Mouse (Mus musculus) hindbrain, embryonic 14.5 days (tissue): ENCODE measurements around the gene Shq1. TPM values are rescaled to one million over a fixed set of nuclear protein-coding genes. Genes with fewer than 3 reads are reported as not detected.

Source experiments
- ATAC-seq: fragments of 200-750 bp; cut with Nextera tagmentation; 2 replicates; pipeline ENCODE4 v1.8.0; 2017; ENCODE audit warnings: moderate number of reproducible peaks, mild to moderate bottlenecking, moderate TSS enrichment, moderate library complexity; ENCODE audit not compliant: low FRiP score
- DNase-seq: peaks from one replicate; pipeline ENCODE4 v3.0.0-alpha.2; 2015; ENCODE audit warnings: low spot score
- H3K27ac ChIP-seq: fragments of 300-500 bp; sonication (generic); 2 replicates; pipeline ENCODE4 v1.5.1; 2014; ENCODE audit warnings: mild to moderate bottlenecking, moderate library complexity
- H3K27me3 ChIP-seq: fragments of 300-500 bp; sonication (generic); 2 replicates; pipeline ENCODE4 v1.6.1; 2014; ENCODE audit warnings: mild to moderate bottlenecking, low read length, mixed read lengths; ENCODE audit not compliant: control insufficient read depth, insufficient read depth
- H3K36me3 ChIP-seq: fragments of 300-500 bp; sonication (generic); replicated peaks from 2 replicates; pipeline ENCODE4 v1.6.1; 2014; ENCODE audit not compliant: control insufficient read depth, insufficient read depth
- H3K4me1 ChIP-seq: fragments of 300-500 bp; sonication (generic); replicated peaks from 2 replicates; pipeline ENCODE4 v1.6.1; 2014; ENCODE audit warnings: antibody characterized with exemption, low read length, mixed read lengths; ENCODE audit not compliant: control insufficient read depth, insufficient read depth
- H3K4me2 ChIP-seq: fragments of 300-500 bp; sonication (generic); replicated peaks from 2 replicates; pipeline ENCODE4 v1.6.1; 2014; ENCODE audit warnings: mild to moderate bottlenecking, moderate library complexity
- H3K4me3 ChIP-seq: fragments of 300-500 bp; sonication (generic); replicated peaks from 2 replicates; pipeline ENCODE4 v1.5.1; 2014; ENCODE audit warnings: mild to moderate bottlenecking, low read length
- H3K9ac ChIP-seq: fragments of 300-500 bp; sonication (generic); 2 replicates; pipeline ENCODE4 v1.6.1; 2014
- H3K9me3 ChIP-seq: fragments of 300-500 bp; sonication (generic); 2 replicates; pipeline ENCODE4 v1.6.1; 2016; ENCODE audit warnings: low read length; ENCODE audit not compliant: control insufficient read depth
- WGBS: fragments of 180-500 bp; shearing (Covaris S2); extraction: QIAGEN DNeasy Blood & Tissue Kit; methylation state at CpG from one replicate; pipeline ENCODE4 v1.1.7; 2014; 5-methylcytosine and 5-hydroxymethylcytosine counted together
- polyA plus RNA-seq: library from polyadenylated mRNA; unstranded; fragments of >200 nt; fragmentation: Nextera tagmentation; extraction: Ambion mirVana; gene quantifications from 2 replicates; pipeline ENCODE4 v1.2.1, GENCODE M21; 2014

Gene Shq1
- polyA plus RNA-seq: 7.6 and 7.9 TPM in 2 replicates

GRCm38 (mm10) chr6:100670880-100671344 lies at the start of gene Shq1:
Gene Shq1 (minus strand): TSS chr6:100671157.
- Histone ChIP-seq H3K4me2 (peak within 1 kb of the TSS; percentile 93), H3K9ac (peak within 1 kb of the TSS; percentile 55), H3K4me1 (0 out of 2 replicates have a peak, but pooled peaks cover 7% of the 10 kb centered on the region), H3K27me3 (no peaks in the 10 kb centered on the region), H3K4me3 (peak within 1 kb of the TSS; percentile 80), H3K9me3 (no peaks in the 10 kb centered on the region), H3K27ac (no peak within 1 kb of the TSS), H3K36me3 (no peaks in the 10 kb centered on the region)
- peak; percentile 94 for ATAC-seq
- WGBS: under 1% methylated on average over 49 of the region's 49 CpGs
- peak; percentile 92 for DNase-seq

DNA sequence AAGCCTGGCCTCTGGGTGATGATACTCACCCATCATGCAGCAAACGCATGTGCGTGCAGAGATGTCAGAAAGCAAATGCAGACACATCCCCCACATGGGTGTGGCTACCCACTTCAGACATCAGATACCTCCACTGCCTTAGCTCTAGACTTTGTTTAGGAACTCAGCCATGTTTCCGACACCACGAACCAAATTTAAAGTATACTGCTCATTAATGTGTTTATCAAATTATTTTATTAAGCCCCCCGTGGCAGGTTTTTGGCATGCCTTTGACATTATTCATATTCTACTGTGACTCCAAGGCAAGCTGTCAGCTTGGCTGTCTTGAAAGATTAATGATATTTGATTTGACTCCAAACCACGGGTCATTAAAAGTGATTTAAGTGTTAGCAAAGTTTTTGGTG lies 49.1 kb upstream of the Shq1 start:
- no peak overlapping the region for H3K27ac ChIP-seq
- ATAC-seq (no peak), DNase-seq (no peak)
- peaks cover 10% of the 10 kb centered on the region; the same call in 1 of the 2 replicates for H3K4me1 ChIP-seq
- no peaks in the 10 kb centered on the region for H3K9me3 ChIP-seq
- H3K36me3 ChIP-seq: no peaks in the 10 kb centered on the region
- no peaks in the 10 kb centered on the region for H3K27me3 ChIP-seq
- H3K4me3 ChIP-seq: no peak overlapping the region
- H3K4me2 ChIP-seq: no peak overlapping the region
- 77% methylated on average over 6 of the region's 6 CpGs for WGBS
- no peak overlapping the region for H3K9ac ChIP-seq

- WGBS: 87% methylated on average over 8 of the region's 8 CpGs
- ATAC-seq: no peak
- no peak overlapping the region for H3K4me2 ChIP-seq
Measured at GRCm38 (mm10) chr6:100716817-100717216, 45.9 kb upstream of the Shq1 start.

GRCm38 (mm10) chr6:100716152-100716551 lies 45.2 kb upstream of the Shq1 start:
- Histone ChIP-seq H3K27me3 (no peaks in the 10 kb centered on the region), H3K4me1 (peaks cover 3% of the 10 kb centered on the region; the same call in 1 of the 2 replicates), H3K9me3 (no peaks in the 10 kb centered on the region), H3K4me3 (no peak overlapping the region), H3K4me2 (no peak overlapping the region), H3K36me3 (no peaks in the 10 kb centered on the region), H3K9ac (no peak overlapping the region), H3K27ac (no peak overlapping the region)
- WGBS: 84% methylated on average over 7 of the region's 7 CpGs
- DNase-seq (no peak), ATAC-seq (no peak)

More at GRCm38 (mm10) chr6:100716817-100717216, 45.9 kb upstream of the Shq1 start:
- H3K9me3 ChIP-seq: no peaks in the 10 kb centered on the region
- no peak overlapping the region for H3K4me3 ChIP-seq
- H3K36me3 ChIP-seq: no peaks in the 10 kb centered on the region
- no peaks in the 10 kb centered on the region for H3K27me3 ChIP-seq
- peaks cover 9% of the 10 kb centered on the region; the same call in 1 of the 2 replicates for H3K4me1 ChIP-seq
- no peak overlapping the region for H3K9ac ChIP-seq
- no peak overlapping the region for H3K27ac ChIP-seq
- DNase-seq: no peak

DNA sequence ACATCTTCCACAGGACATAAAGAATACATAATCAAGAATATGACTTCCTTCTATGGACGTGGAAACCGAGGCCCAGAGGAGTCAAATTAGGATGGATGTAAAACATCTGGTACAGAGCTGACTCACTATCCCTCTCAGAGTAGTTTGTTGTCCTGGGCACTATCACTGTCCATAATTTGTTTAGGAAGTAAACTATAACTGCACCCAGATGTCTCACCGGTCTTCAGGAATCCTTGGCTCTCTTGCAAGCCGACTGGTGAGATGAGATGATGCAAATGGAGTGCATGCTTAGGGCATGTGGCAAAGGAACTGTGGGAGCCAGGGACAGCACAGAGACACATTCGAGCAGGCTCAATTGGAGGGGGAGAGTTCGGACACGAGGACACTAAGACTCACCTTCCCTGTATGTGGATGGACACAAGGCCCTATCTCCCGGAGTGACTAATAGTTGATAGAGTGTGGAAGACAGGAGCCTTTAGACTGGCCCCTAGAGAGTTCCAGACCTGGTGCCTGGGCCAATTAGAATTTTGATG lies 44.4 kb upstream of the Shq1 start:
- H3K9me3 ChIP-seq: no peaks in the 10 kb centered on the region
- H3K27ac ChIP-seq: no peak overlapping the region
- H3K4me3 ChIP-seq: no peak overlapping the region
- 88% methylated on average over 8 of the region's 8 CpGs for WGBS
- ATAC-seq (no peak), DNase-seq (no peak)
- no peak overlapping the region for H3K9ac ChIP-seq
- H3K4me1 ChIP-seq: no peaks in the 10 kb centered on the region
- no peaks in the 10 kb centered on the region for H3K36me3 ChIP-seq
- H3K4me2 ChIP-seq: no peak overlapping the region
- H3K27me3 ChIP-seq: no peaks in the 10 kb centered on the region

DNA sequence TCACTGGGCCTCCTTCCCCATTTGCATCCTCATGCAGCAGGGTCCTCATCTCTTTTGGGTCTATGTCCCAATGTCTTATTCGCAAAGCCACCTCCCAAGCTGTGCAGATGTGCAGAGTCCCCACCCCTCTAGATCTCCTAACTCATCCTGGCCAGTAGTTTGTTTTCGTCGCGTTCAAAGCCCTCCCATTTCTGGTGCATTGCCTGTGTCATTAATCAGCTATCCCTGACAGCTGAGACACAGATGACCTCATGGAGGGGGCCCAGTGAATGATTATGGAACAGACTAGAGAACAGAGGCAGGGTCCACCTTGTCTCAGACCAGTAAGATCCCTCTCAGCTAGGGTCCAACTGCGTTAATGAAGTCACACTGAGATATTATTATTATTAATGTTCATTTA lies 39.9 kb upstream of the Shq1 start:
- H3K27me3 ChIP-seq: peaks cover 9% of the 10 kb centered on the region
- H3K36me3 ChIP-seq: no peaks in the 10 kb centered on the region
- H3K9me3 ChIP-seq: no peaks in the 10 kb centered on the region
- WGBS: 75% methylated on average over 5 of the region's 5 CpGs
- no peak overlapping the region for H3K4me3 ChIP-seq
- no peak overlapping the region for H3K27ac ChIP-seq
- no peak overlapping the region for H3K9ac ChIP-seq
- H3K4me2 ChIP-seq: no peak overlapping the region
- no peaks in the 10 kb centered on the region for H3K4me1 ChIP-seq
- DNase-seq: no peak
- ATAC-seq: no peak

- Histone ChIP-seq H3K27me3 (peaks cover 16% of the 10 kb centered on the region), H3K9me3 (no peaks in the 10 kb centered on the region), H3K4me1 (0 out of 2 replicates have a peak, but pooled peaks cover 2% of the 10 kb centered on the region), H3K36me3 (no peaks in the 10 kb centered on the region), H3K27ac (no peak overlapping the region), H3K4me3 (no peak overlapping the region), H3K4me2 (no peak overlapping the region), H3K9ac (no peak overlapping the region)
- no peak for DNase-seq
- WGBS: 41% methylated on average over 4 of the region's 4 CpGs
- no peak for ATAC-seq
Measured at GRCm38 (mm10) chr6:100710170-100710569, 39.2 kb upstream of the Shq1 start.

- DNase-seq (peak; percentile 46), ATAC-seq (peak; percentile 68)
- no peak overlapping the region for H3K27ac ChIP-seq
- WGBS: 11% methylated on average over 7 of the region's 7 CpGs
- H3K9ac ChIP-seq: no peak overlapping the region
- no peak overlapping the region for H3K4me2 ChIP-seq
- no peaks in the 10 kb centered on the region for H3K9me3 ChIP-seq
- H3K4me3 ChIP-seq: no peak overlapping the region
- H3K4me1 ChIP-seq: 0 out of 2 replicates have a peak, but pooled peaks cover 4% of the 10 kb centered on the region
- H3K36me3 ChIP-seq: no peaks in the 10 kb centered on the region
- peaks cover 19% of the 10 kb centered on the region for H3K27me3 ChIP-seq
Measured at GRCm38 (mm10) chr6:100709483-100709882, 38.5 kb upstream of the Shq1 start.

DNA sequence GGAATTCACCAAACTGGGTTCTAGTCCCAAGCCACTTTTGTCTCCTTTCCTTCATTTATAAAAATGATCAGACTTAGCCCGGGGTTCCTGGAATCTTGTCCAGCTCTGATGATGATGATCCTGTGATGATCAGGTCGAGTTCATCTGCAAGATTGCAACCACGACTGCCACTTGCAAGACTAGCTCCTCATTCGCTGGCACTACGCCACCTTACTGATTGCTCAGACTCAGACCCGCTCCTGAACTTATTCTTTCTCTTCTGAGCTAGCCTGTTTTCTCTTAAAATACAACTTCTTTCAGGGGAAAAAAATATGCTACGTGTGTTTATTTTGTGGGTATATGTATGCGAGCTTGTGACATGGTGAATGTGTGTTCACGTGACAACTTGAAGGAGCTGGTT lies 38.0 kb upstream of the Shq1 start:
- 76% methylated on average over 9 of the region's 9 CpGs for WGBS
- Histone ChIP-seq H3K27me3 (peaks cover 22% of the 10 kb centered on the region), H3K9ac (no peak overlapping the region), H3K27ac (no peak overlapping the region), H3K4me3 (no peak overlapping the region), H3K36me3 (no peaks in the 10 kb centered on the region), H3K9me3 (no peaks in the 10 kb centered on the region), H3K4me2 (no peak overlapping the region), H3K4me1 (0 out of 2 replicates have a peak, but pooled peaks cover 7% of the 10 kb centered on the region)
- DNase-seq (no peak), ATAC-seq (no peak)
